Comparison of ENCODE assay signal across 12 mouse cellular contexts in genomic region chr2:104192401-104193141, GRCm38 (mm10).
A peak's percentile ranks its signal among the peaks of the same experiment; 100 is the strongest.
DNase-seq lines count a peak whose midpoint lies in the region.
"Had no signal": no experiment of that assay in that cellular context is flagged by ENCODE, and none has a peak within 500 bp of the region (broad histone marks: within the 10 kb centered on the region; RNA-seq: fewer than 3 reads in every experiment).

No protein-coding gene starts in this region.

- DNase-seq in layer of hippocampus, adult 11-12 months (ENCODE audit: low spot score) = peak; percentile 66
- no peak for DNase-seq in layer of hippocampus, postnatal 25 days (ENCODE audit: extremely low spot score in 1 of 2, low spot score in 1 of 2)
- peak; percentile 91 for DNase-seq in cerebellum, adult 9-10 months
- peak; percentile 48 to 70 for DNase-seq in layer of hippocampus, adult 8-10 months (ENCODE audit: low spot score in 2 of 2)
- no peak for DNase-seq in spleen, postnatal 14 days (ENCODE audit: low spot score in 2 of 2)
- DNase-seq in kidney, postnatal 25 days = no peak
- no peak for DNase-seq in Muller cell, postnatal 12 days (ENCODE audit: inconsistent ontology term)
- DNase-seq: gastrocnemius, postnatal 36 days; heart, postnatal 36 days; kidney, adult 18-20 months; kidney, postnatal 10 days; thymus, adult 2 months had no signal

Comparison
In these comparisons a context has a peak if more than half of its experiments do, and no peak if none do; other contexts are left out.
1. DNase-seq: peak in layer of hippocampus, adult 11-12 months (single experiment), cerebellum, adult 9-10 months (single experiment) and layer of hippocampus, adult 8-10 months (2 of 2); none in layer of hippocampus, postnatal 25 days (0 of 2), spleen, postnatal 14 days (0 of 2), kidney, postnatal 25 days (0 of 2) and Muller cell, postnatal 12 days (single experiment).